Mouse (Mus musculus) G1E (cell line): ENCODE measurements around the gene Hacd4.

Experiments used
- CTCF ChIP-seq: IDR thresholded peaks from 2 replicates; pipeline ENCODE4 v1.5.1; 2012; ENCODE audit warnings: low read depth, low read length, inconsistent platforms, mixed read lengths
- GATA1 ChIP-seq: IDR thresholded peaks from 2 replicates; pipeline ENCODE4 v1.6.1; 2012; ENCODE audit warnings: borderline replicate concordance, low read length, inconsistent platforms, mixed read lengths
- TAL1 ChIP-seq: conservative IDR thresholded peaks from 2 replicates; pipeline ENCODE4 v1.6.1; 2012; ENCODE audit warnings: low read depth, low read length, inconsistent platforms, mixed read lengths

DNA sequence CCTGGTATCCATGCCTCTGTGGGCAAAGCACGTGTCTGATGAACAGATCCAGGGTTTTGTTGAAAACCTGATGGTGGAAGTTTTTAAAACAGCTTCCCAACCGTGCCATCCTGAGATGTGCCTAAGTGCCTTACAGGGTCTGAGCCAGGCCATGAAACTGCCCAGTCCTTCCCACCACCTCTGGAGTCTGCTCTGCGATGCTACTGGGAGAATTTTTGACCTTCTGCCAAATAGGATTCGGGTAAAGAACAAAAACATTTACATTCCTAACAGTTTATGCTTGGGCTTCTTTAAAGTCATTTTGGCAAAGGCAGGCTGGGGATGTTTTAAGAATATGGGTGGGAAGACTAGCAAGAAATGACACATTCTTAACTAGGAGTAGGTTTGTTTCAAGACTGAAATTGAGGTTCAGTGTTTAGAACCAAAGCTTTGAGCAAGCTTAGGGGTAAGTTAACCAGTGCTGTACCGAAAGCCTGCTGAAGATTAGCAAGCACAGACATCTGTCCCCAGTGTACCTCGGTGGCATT, 41.7 kb downstream of the Hacd4 start:
- TF ChIP-seq CTCF (no peak), TAL1 (no peak), GATA1 (no peak)
